Mouse (Mus musculus) right cerebral cortex, postnatal 14 days (tissue): ENCODE results near the gene Pxmp4.

Experiments used
- DNase-seq: peaks from one replicate; pipeline ENCODE4 v3.0.0; 2022

Gene Pxmp4

DNA sequence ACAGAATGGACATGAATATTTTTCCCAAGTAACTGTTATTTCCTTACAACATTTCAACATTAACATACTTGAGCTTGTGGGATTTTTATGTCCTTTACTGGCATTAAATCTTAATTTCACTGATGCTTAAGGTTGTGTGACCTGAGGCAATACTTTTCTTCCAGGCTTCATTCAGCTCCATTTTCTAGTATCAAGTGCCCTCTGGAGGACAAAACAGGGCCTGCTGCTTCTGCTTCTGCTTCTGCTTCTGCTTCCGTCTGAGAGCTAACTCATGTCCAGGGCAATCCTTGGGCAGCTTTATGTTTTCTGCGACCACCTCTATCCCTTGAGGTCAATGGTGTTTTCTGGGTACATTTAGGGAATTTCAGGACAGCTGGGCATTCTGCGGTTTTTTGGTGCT lies 63.8 kb downstream of the Pxmp4 start:
- DNase-seq, result peak; percentile 62

DNA sequence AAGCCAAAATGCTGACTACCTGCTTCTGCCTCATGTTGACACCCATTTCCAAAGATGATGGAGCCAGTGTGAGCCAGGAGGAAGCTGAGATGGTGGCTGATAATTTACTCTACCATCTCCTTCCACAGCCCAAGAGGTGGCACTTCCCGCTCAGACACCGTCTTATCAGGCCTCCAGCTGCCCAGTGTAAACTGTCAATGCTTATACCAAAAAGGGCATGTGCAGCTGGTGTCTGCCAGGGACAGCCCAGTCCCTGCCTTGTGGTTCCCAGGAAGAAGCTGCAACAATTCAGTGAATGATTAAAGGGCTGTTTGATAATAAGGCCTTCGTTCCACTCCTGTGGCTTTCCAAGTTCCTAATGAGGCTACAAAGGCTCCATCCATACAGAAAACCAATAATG lies 64.8 kb downstream of the Pxmp4 start:
- DNase-seq, result no peak

DNA sequence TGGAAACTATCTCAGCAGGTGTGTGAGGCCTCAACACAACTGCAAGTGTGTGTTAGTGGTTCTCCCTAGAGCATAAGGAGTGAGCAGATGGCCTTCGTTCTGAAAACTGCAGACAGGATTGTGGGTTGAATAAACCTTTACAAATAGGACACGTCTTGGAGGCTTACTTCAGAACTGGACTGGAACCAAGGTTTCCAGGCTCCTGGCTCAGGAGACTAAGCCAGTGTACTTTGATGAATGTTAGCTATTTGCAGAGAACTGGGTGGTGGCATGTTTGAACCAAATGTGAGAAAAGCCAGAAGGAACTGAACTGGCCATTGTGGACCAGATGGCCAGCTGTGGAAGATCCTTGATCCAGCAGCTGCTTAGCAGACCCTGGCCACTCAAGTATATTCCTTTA lies 65.2 kb downstream of the Pxmp4 start:
- no peak for DNase-seq
